Mouse (Mus musculus): ENCODE data around the gene Mcts1.

DNA sequence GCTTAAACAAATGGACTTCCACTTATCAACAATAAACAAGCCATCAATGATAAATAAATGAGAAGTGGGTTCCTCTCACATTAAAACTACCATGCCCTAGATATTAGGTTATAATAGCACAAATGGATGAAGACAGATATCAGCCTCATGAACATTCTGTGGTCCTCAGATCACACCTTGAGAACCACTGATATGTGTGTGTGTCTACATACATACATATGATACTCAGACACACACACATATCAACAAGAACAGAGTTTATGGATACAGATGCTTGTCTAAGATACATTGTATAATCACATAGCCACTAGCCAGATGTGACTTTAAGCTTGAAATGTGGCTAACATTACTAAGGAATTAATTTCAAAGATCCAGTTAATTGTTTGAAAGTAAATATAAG, 17.1 kb upstream of the Mcts1 start:
- TF ChIP-seq CTCF (IDR thresholded peaks at IDR 0.05; ENCODE audit: control insufficient read depth, insufficient read depth, low read length) = no peak
- TF ChIP-seq POLR2A (IDR thresholded peaks at IDR 0.05; ENCODE audit: borderline replicate concordance, control insufficient read depth, low read depth, low read length) = no peak

Measured in bone marrow, adult 2 months (tissue).